Mouse (Mus musculus): ENCODE results near the gene Gdnf. TPM values are rescaled to one million over a fixed set of nuclear protein-coding genes. Genes with fewer than 3 reads are reported as not detected.

The Gdnf gene
- polyA plus RNA-seq, 1 experiment from 2014 or later, result 0.19 TPM

- H3K4me1 ChIP-seq (replicated peaks; ENCODE audit: control insufficient read depth, insufficient read depth, low read length), result no peaks in the 10 kb centered on the region
- H3K9ac ChIP-seq (ENCODE audit: low read length), result no peak overlapping the region
- H3K27ac ChIP-seq (ENCODE audit: low read depth, low read length), result no peak overlapping the region
- DNase-seq (ENCODE audit: low spot score), result no peak
- H3K27me3 ChIP-seq (ENCODE audit: control insufficient read depth, insufficient read depth, low read length), result no peaks in the 10 kb centered on the region
- no peak overlapping the region for H3K4me3 ChIP-seq (ENCODE audit: low read depth, low read length)
- WGBS, result 82% methylated on average over 6 of the region's 6 CpGs
- H3K9me3 ChIP-seq (ENCODE audit: control insufficient read depth, low read length), result no peaks in the 10 kb centered on the region
- H3K4me2 ChIP-seq (ENCODE audit: low read depth, low read length, severe bottlenecking), result no peak overlapping the region
- no peaks in the 10 kb centered on the region for H3K36me3 ChIP-seq (ENCODE audit: control insufficient read depth, insufficient read depth, low read length)
- no peak for ATAC-seq (replicated peaks; ENCODE audit: low FRiP score)
Observed at GRCm38 (mm10) chr15:7875879-7876278, 65.2 kb downstream of the Gdnf start.

- no peak for DNase-seq (ENCODE audit: low spot score)
- no peaks in the 10 kb centered on the region for H3K36me3 ChIP-seq (ENCODE audit: control insufficient read depth, insufficient read depth, low read length)
- no peak overlapping the region for H3K9ac ChIP-seq (ENCODE audit: low read length)
- H3K4me1 ChIP-seq (replicated peaks; ENCODE audit: control insufficient read depth, insufficient read depth, low read length), result no peaks in the 10 kb centered on the region
- 64% methylated on average over 22 of the region's 22 CpGs for WGBS
- H3K27ac ChIP-seq (ENCODE audit: low read depth, low read length), result no peak overlapping the region
- no peak overlapping the region for H3K4me2 ChIP-seq (ENCODE audit: low read depth, low read length, severe bottlenecking)
- ATAC-seq (replicated peaks; ENCODE audit: low FRiP score), result no peak
- H3K9me3 ChIP-seq (ENCODE audit: control insufficient read depth, low read length), result no peaks in the 10 kb centered on the region
- no peak overlapping the region for H3K4me3 ChIP-seq (ENCODE audit: low read depth, low read length)
- H3K27me3 ChIP-seq (ENCODE audit: control insufficient read depth, insufficient read depth, low read length), result no peaks in the 10 kb centered on the region
Observed at GRCm38 (mm10) chr15:7877560-7878467, 67.2 kb downstream of the Gdnf start.

DNA sequence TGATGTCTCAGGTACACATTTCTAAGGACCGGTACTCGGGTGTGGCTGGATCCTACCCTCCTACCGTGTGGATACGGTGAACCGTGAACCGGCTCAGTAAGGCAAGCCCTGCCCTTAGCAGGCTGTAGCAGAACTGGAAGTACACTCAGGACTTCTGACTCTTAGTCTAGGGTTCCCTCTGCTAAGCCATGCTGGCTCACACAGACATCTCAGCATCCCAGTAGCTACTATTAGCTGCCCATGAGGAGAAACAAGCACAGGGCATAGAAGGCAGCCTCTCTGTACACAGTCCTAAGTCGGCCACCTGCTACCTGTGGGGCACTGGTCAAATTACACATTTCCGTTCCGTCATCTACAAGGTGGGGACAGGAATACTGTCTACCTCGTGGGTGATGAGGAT, 68.2 kb downstream of the Gdnf start:
- H3K27ac ChIP-seq (ENCODE audit: low read depth, low read length), result no peak overlapping the region
- DNase-seq (ENCODE audit: low spot score) (no peak), ATAC-seq (replicated peaks; ENCODE audit: low FRiP score) (no peak)
- H3K4me1 ChIP-seq (replicated peaks; ENCODE audit: control insufficient read depth, insufficient read depth, low read length), result no peaks in the 10 kb centered on the region
- no peak overlapping the region for H3K4me2 ChIP-seq (ENCODE audit: low read depth, low read length, severe bottlenecking)
- no peaks in the 10 kb centered on the region for H3K27me3 ChIP-seq (ENCODE audit: control insufficient read depth, insufficient read depth, low read length)
- WGBS, result 92% methylated on average over 10 of the region's 10 CpGs
- H3K9ac ChIP-seq (ENCODE audit: low read length), result no peak overlapping the region
- no peak overlapping the region for H3K4me3 ChIP-seq (ENCODE audit: low read depth, low read length)
- H3K36me3 ChIP-seq (ENCODE audit: control insufficient read depth, insufficient read depth, low read length), result no peaks in the 10 kb centered on the region
- H3K9me3 ChIP-seq (ENCODE audit: control insufficient read depth, low read length), result no peaks in the 10 kb centered on the region

GRCm38 (mm10) chr15:7879956-7880355, 69.3 kb downstream of the Gdnf start:
- no peaks in the 10 kb centered on the region for H3K9me3 ChIP-seq (ENCODE audit: control insufficient read depth, low read length)
- H3K36me3 ChIP-seq (ENCODE audit: control insufficient read depth, insufficient read depth, low read length), result no peaks in the 10 kb centered on the region
- H3K27me3 ChIP-seq (ENCODE audit: control insufficient read depth, insufficient read depth, low read length), result no peaks in the 10 kb centered on the region
- ATAC-seq (replicated peaks; ENCODE audit: low FRiP score) (no peak), DNase-seq (ENCODE audit: low spot score) (no peak)
- no peak overlapping the region for H3K27ac ChIP-seq (ENCODE audit: low read depth, low read length)
- H3K9ac ChIP-seq (ENCODE audit: low read length), result no peak overlapping the region
- no peak overlapping the region for H3K4me3 ChIP-seq (ENCODE audit: low read depth, low read length)
- H3K4me2 ChIP-seq (ENCODE audit: low read depth, low read length, severe bottlenecking), result no peak overlapping the region
- WGBS, result 70% methylated on average over 7 of the region's 7 CpGs
- no peaks in the 10 kb centered on the region for H3K4me1 ChIP-seq (replicated peaks; ENCODE audit: control insufficient read depth, insufficient read depth, low read length)

DNA sequence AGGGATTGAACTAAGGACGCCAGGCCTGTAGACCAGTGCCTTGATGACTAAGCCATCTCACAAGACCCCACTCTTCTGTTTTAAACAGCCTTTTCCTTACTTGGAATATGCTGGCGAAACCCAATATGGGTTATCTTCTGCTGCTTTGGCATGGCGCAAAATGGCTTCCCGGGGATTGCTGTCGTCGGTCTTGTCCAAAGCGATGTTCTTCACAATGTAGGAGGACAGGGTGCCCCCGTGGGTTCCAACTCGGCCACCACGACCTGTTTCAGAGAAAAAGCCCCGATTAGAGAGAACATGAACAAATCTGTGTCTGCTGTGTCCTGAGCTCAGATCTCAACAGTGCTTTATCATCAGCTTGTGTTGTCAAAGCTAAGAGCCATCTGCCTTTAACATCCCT, 73.5 kb downstream of the Gdnf start:
- 0 out of 2 replicates have a peak, but pooled peaks cover 2% of the 10 kb centered on the region for H3K4me1 ChIP-seq (replicated peaks; ENCODE audit: control insufficient read depth, insufficient read depth, low read length)
- H3K27ac ChIP-seq (ENCODE audit: low read depth, low read length), result no peak overlapping the region
- no peak for ATAC-seq (replicated peaks; ENCODE audit: low FRiP score)
- no peaks in the 10 kb centered on the region for H3K36me3 ChIP-seq (ENCODE audit: control insufficient read depth, insufficient read depth, low read length)
- no peak overlapping the region for H3K4me2 ChIP-seq (ENCODE audit: low read depth, low read length, severe bottlenecking)
- 94% methylated on average over 11 of the region's 11 CpGs for WGBS
- no peak overlapping the region for H3K9ac ChIP-seq (ENCODE audit: low read length)
- DNase-seq (ENCODE audit: low spot score), result no peak
- no peaks in the 10 kb centered on the region for H3K27me3 ChIP-seq (ENCODE audit: control insufficient read depth, insufficient read depth, low read length)
- H3K9me3 ChIP-seq (ENCODE audit: control insufficient read depth, low read length), result no peaks in the 10 kb centered on the region
- no peak overlapping the region for H3K4me3 ChIP-seq (ENCODE audit: low read depth, low read length)

DNA sequence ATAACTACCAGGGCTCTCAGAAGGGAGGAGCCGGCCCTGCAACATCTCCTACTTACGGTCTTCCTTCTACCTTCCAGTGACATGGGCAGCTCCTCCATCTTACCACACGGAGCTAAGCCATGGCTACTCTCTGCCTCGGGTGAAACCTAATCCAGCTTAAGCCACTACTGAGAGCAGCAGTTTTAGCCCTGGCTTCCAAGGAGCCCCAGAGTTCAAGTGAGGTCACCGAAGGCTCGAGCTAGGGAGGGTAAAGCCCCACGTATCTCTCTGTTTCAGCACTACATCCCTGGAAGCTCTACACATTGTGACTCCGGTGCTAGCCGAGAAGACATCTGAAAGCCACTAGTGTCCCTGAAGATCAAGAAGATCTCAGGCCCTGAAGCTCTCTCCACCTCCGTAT, 74.5 kb downstream of the Gdnf start:
- ATAC-seq (replicated peaks; ENCODE audit: low FRiP score) (no peak), DNase-seq (ENCODE audit: low spot score) (no peak)
- Histone ChIP-seq H3K4me1 (replicated peaks; ENCODE audit: control insufficient read depth, insufficient read depth, low read length) (0 out of 2 replicates have a peak, but pooled peaks cover 2% of the 10 kb centered on the region), H3K9ac (ENCODE audit: low read length) (no peak overlapping the region), H3K36me3 (ENCODE audit: control insufficient read depth, insufficient read depth, low read length) (no peaks in the 10 kb centered on the region), H3K27me3 (ENCODE audit: control insufficient read depth, insufficient read depth, low read length) (no peaks in the 10 kb centered on the region), H3K9me3 (ENCODE audit: control insufficient read depth, low read length) (no peaks in the 10 kb centered on the region), H3K27ac (ENCODE audit: low read depth, low read length) (no peak overlapping the region), H3K4me3 (ENCODE audit: low read depth, low read length) (no peak overlapping the region), H3K4me2 (ENCODE audit: low read depth, low read length, severe bottlenecking) (no peak overlapping the region)
- WGBS, result 57% methylated on average over 10 of the region's 10 CpGs

- Histone ChIP-seq H3K27ac (ENCODE audit: low read depth, low read length) (no peak overlapping the region), H3K4me3 (ENCODE audit: low read depth, low read length) (no peak overlapping the region), H3K27me3 (ENCODE audit: control insufficient read depth, insufficient read depth, low read length) (no peaks in the 10 kb centered on the region), H3K9ac (ENCODE audit: low read length) (no peak overlapping the region), H3K4me1 (replicated peaks; ENCODE audit: control insufficient read depth, insufficient read depth, low read length) (0 out of 2 replicates have a peak, but pooled peaks cover 2% of the 10 kb centered on the region), H3K4me2 (ENCODE audit: low read depth, low read length, severe bottlenecking) (no peak overlapping the region), H3K9me3 (ENCODE audit: control insufficient read depth, low read length) (no peaks in the 10 kb centered on the region), H3K36me3 (ENCODE audit: control insufficient read depth, insufficient read depth, low read length) (no peaks in the 10 kb centered on the region)
- ATAC-seq (replicated peaks; ENCODE audit: low FRiP score) (no peak), DNase-seq (ENCODE audit: low spot score) (no peak)
- 94% methylated on average over 8 of the region's 8 CpGs for WGBS
Observed at GRCm38 (mm10) chr15:7886591-7886990, 75.9 kb downstream of the Gdnf start.
